Mouse (Mus musculus) liver, embryonic 12.5 days (tissue): ENCODE results near the gene Qk. TPM values are rescaled to one million over a fixed set of nuclear protein-coding genes. Genes with fewer than 3 reads are reported as not detected.

Source experiments
- ATAC-seq: fragments of 200-750 bp; cut with Nextera tagmentation; 2 replicates; pipeline ENCODE4 v1.8.0; 2017; ENCODE audit warnings: moderate number of reproducible peaks, mild to moderate bottlenecking, moderate library complexity
- H3K27ac ChIP-seq: fragments of 300-500 bp; sonication (generic); 2 replicates; pipeline ENCODE4 v1.5.1; 2016; ENCODE audit warnings: mild to moderate bottlenecking
- H3K27me3 ChIP-seq: fragments of 300-500 bp; sonication (generic); replicated peaks from 2 replicates; pipeline ENCODE4 v1.6.1; 2016; ENCODE audit warnings: mild to moderate bottlenecking, moderate library complexity
- H3K36me3 ChIP-seq: fragments of 300-500 bp; sonication (generic); 2 replicates; pipeline ENCODE4 v1.6.1; 2016; ENCODE audit warnings: mild to moderate bottlenecking, moderate library complexity
- H3K4me1 ChIP-seq: fragments of 300-500 bp; sonication (generic); 2 replicates; pipeline ENCODE4 v1.6.1; 2016
- H3K4me2 ChIP-seq: fragments of 300-500 bp; sonication (generic); 2 replicates; pipeline ENCODE4 v1.6.1; 2016; ENCODE audit warnings: mild to moderate bottlenecking, moderate library complexity
- H3K4me3 ChIP-seq: fragments of 300-500 bp; sonication (generic); 2 replicates; pipeline ENCODE4 v1.5.1; 2016; ENCODE audit warnings: mild to moderate bottlenecking, moderate library complexity
- H3K9ac ChIP-seq: fragments of 300-500 bp; sonication (generic); 2 replicates; pipeline ENCODE4 v1.6.1; 2016; ENCODE audit warnings: mild to moderate bottlenecking, moderate library complexity
- H3K9me3 ChIP-seq: fragments of 300-500 bp; sonication (generic); replicated peaks from 2 replicates; pipeline ENCODE4 v1.6.1; 2016; ENCODE audit warnings: mild to moderate bottlenecking, moderate library complexity
- WGBS: fragments of 180-500 bp; shearing (Covaris S2); methylation state at CpG from one replicate; pipeline ENCODE4 v1.1.7; 2016; ENCODE audit not compliant: insufficient replicate concordance; 5-methylcytosine and 5-hydroxymethylcytosine counted together
- polyA plus RNA-seq: library from polyadenylated mRNA; unstranded; fragments of >200 nt; fragmentation: Nextera tagmentation; extraction: Ambion mirVana; gene quantifications from 2 replicates; pipeline ENCODE4 v1.2.1, GENCODE M21; 2016

Qk gene
- polyA plus RNA-seq, 1 experiment from 2014 or later, result 8.5 TPM

- Histone ChIP-seq H3K9ac (no peak overlapping the region), H3K27me3 (no peaks in the 10 kb centered on the region), H3K36me3 (no peaks in the 10 kb centered on the region), H3K4me1 (peaks cover 16% of the 10 kb centered on the region), H3K9me3 (no peaks in the 10 kb centered on the region), H3K27ac (no peak overlapping the region), H3K4me2 (no peak overlapping the region), H3K4me3 (no peak overlapping the region)
- no peak for ATAC-seq
- WGBS, result 86% methylated on average over 4 of the region's 4 CpGs
Measured at GRCm38 (mm10) chr17:10325921-10326320, 6.3 kb upstream of the Qk start.

GRCm38 (mm10) chr17:10321754-10322153, 2.1 kb upstream of the Qk start:
- H3K9me3 ChIP-seq, result no peaks in the 10 kb centered on the region
- H3K36me3 ChIP-seq, result no peaks in the 10 kb centered on the region
- peaks cover 13% of the 10 kb centered on the region for H3K4me1 ChIP-seq
- WGBS, result 69% methylated on average over 4 of the region's 4 CpGs
- H3K27me3 ChIP-seq, result no peaks in the 10 kb centered on the region
- no peak overlapping the region for H3K4me2 ChIP-seq
- no peak overlapping the region for H3K9ac ChIP-seq
- ATAC-seq, result no peak
- H3K4me3 ChIP-seq, result no peak overlapping the region
- no peak overlapping the region for H3K27ac ChIP-seq

GRCm38 (mm10) chr17:10321092-10321491, 1.4 kb upstream of the Qk start:
- ATAC-seq, result no peak
- no peak overlapping the region for H3K27ac ChIP-seq
- H3K4me1 ChIP-seq, result peaks cover 16% of the 10 kb centered on the region
- H3K9me3 ChIP-seq, result no peaks in the 10 kb centered on the region
- H3K4me3 ChIP-seq, result no peak overlapping the region
- 16% methylated on average over 1 of the region's 1 CpGs for WGBS
- no peaks in the 10 kb centered on the region for H3K36me3 ChIP-seq
- no peaks in the 10 kb centered on the region for H3K27me3 ChIP-seq
- H3K9ac ChIP-seq, result no peak overlapping the region
- H3K4me2 ChIP-seq, result peak overlapping the region; percentile 12; the same call in 1 of the 2 replicates

DNA sequence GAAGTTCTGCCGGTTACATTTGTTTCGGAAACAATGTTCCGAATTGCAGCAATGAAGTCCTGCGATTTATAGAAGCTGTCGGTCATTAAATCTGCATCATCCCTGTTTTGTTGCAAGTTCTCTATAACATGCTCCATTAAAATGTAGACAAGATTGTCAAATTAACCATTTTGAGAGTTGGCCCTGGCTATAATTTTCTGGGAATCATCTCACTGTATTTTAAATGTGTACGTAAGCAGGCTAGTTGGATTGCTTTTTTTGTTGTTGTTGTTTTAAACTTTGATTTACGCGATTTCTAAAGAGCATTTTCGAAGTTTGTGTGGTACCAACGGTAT, 769 bp upstream of the Qk start:
- no peaks in the 10 kb centered on the region for H3K36me3 ChIP-seq
- no peak overlapping the region for H3K27ac ChIP-seq
- H3K4me3 ChIP-seq, result peak overlapping the region; percentile 93
- peak overlapping the region; percentile 92 for H3K9ac ChIP-seq
- H3K4me1 ChIP-seq, result peaks cover 16% of the 10 kb centered on the region
- H3K9me3 ChIP-seq, result no peaks in the 10 kb centered on the region
- peak overlapping the region; percentile 88 for H3K4me2 ChIP-seq
- H3K27me3 ChIP-seq, result no peaks in the 10 kb centered on the region
- no peak for ATAC-seq
- WGBS, result 25% methylated on average over 10 of the region's 10 CpGs

DNA sequence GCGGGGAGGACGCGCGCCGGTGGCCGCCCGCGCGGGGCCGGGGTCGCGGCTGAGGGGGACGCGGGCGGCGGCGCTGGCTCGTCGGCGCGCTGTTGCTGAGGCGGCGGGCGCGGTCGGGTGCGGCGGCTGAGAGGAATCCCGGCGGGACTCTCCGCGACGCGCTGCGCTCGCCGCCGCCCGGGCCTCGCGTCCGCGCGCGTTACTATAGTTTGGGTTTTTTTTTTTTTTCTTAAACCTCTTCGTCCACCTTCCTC, 296 bp downstream of the Qk start:
- 0% methylated on average over 6 of the region's 46 CpGs for WGBS
- no peak for ATAC-seq
- Histone ChIP-seq H3K4me1 (peaks cover 22% of the 10 kb centered on the region), H3K9me3 (no peaks in the 10 kb centered on the region), H3K27ac (peak overlapping the region; percentile 93), H3K36me3 (no peaks in the 10 kb centered on the region), H3K4me3 (peak overlapping the region; percentile 93), H3K4me2 (peak overlapping the region; percentile 88), H3K9ac (peak overlapping the region; percentile 92), H3K27me3 (no peaks in the 10 kb centered on the region)

GRCm38 (mm10) chr17:10318561-10319430, 858 bp downstream of the Qk start:
- H3K9ac ChIP-seq, result peak overlapping the region; percentile 92
- H3K36me3 ChIP-seq, result no peaks in the 10 kb centered on the region
- H3K4me1 ChIP-seq, result peaks cover 26% of the 10 kb centered on the region
- ATAC-seq, result peak; percentile 72
- H3K9me3 ChIP-seq, result no peaks in the 10 kb centered on the region
- H3K4me3 ChIP-seq, result peak overlapping the region; percentile 93
- WGBS, result 1% methylated on average over 107 of the region's 153 CpGs
- H3K27me3 ChIP-seq, result no peaks in the 10 kb centered on the region
- H3K4me2 ChIP-seq, result peak overlapping the region; percentile 88
- peak overlapping the region; percentile 93 for H3K27ac ChIP-seq

GRCm38 (mm10) chr17:10317981-10318551, 1.6 kb downstream of the Qk start:
- Histone ChIP-seq H3K27ac (peak overlapping the region; percentile 93), H3K9me3 (no peaks in the 10 kb centered on the region), H3K4me2 (peak overlapping the region; percentile 83), H3K27me3 (no peaks in the 10 kb centered on the region), H3K36me3 (no peaks in the 10 kb centered on the region), H3K4me3 (peak overlapping the region; percentile 93), H3K4me1 (peaks cover 26% of the 10 kb centered on the region), H3K9ac (peak overlapping the region; percentile 91)
- peak; percentile 55 for ATAC-seq
- WGBS, result under 1% methylated on average over 46 of the region's 46 CpGs

GRCm38 (mm10) chr17:10317186-10317585, 2.5 kb downstream of the Qk start:
- Histone ChIP-seq H3K9ac (peak overlapping the region; percentile 91), H3K36me3 (no peaks in the 10 kb centered on the region), H3K4me3 (peak overlapping the region; percentile 93), H3K27ac (peak overlapping the region; percentile 93), H3K27me3 (no peaks in the 10 kb centered on the region), H3K4me1 (peaks cover 33% of the 10 kb centered on the region), H3K9me3 (no peaks in the 10 kb centered on the region), H3K4me2 (peak overlapping the region; percentile 83)
- ATAC-seq, result no peak
- 6% methylated on average over 4 of the region's 4 CpGs for WGBS

GRCm38 (mm10) chr17:10316446-10316845, 3.2 kb downstream of the Qk start:
- Histone ChIP-seq H3K27me3 (no peaks in the 10 kb centered on the region), H3K9ac (peak overlapping the region; percentile 27), H3K4me2 (peak overlapping the region; percentile 58), H3K4me1 (peaks cover 38% of the 10 kb centered on the region), H3K36me3 (no peaks in the 10 kb centered on the region), H3K27ac (no peak overlapping the region), H3K4me3 (peak overlapping the region; percentile 35), H3K9me3 (no peaks in the 10 kb centered on the region)
- 10% methylated on average over 1 of the region's 1 CpGs for WGBS
- no peak for ATAC-seq

- no peak overlapping the region for H3K27ac ChIP-seq
- WGBS, result 79% methylated on average over 1 of the region's 1 CpGs
- no peak for ATAC-seq
- no peak overlapping the region for H3K9ac ChIP-seq
- H3K9me3 ChIP-seq, result no peaks in the 10 kb centered on the region
- H3K4me2 ChIP-seq, result no peak overlapping the region
- no peak overlapping the region for H3K4me3 ChIP-seq
- H3K4me1 ChIP-seq, result peaks cover 42% of the 10 kb centered on the region
- H3K27me3 ChIP-seq, result no peaks in the 10 kb centered on the region
- no peaks in the 10 kb centered on the region for H3K36me3 ChIP-seq
Measured at GRCm38 (mm10) chr17:10310046-10310445, 9.6 kb downstream of the Qk start.

GRCm38 (mm10) chr17:10309135-10309623, 10.5 kb downstream of the Qk start:
- H3K4me3 ChIP-seq, result no peak overlapping the region
- H3K36me3 ChIP-seq, result no peaks in the 10 kb centered on the region
- 0 out of 2 replicates have a peak, but pooled peaks have one; percentile 32 for ATAC-seq
- H3K27me3 ChIP-seq, result no peaks in the 10 kb centered on the region
- H3K4me2 ChIP-seq, result no peak overlapping the region
- H3K27ac ChIP-seq, result no peak overlapping the region
- 56% methylated on average over 4 of the region's 4 CpGs for WGBS
- no peaks in the 10 kb centered on the region for H3K9me3 ChIP-seq
- H3K4me1 ChIP-seq, result peaks cover 39% of the 10 kb centered on the region
- H3K9ac ChIP-seq, result no peak overlapping the region

- ATAC-seq, result no peak
- no peak overlapping the region for H3K9ac ChIP-seq
- H3K36me3 ChIP-seq, result no peaks in the 10 kb centered on the region
- H3K4me1 ChIP-seq, result peaks cover 23% of the 10 kb centered on the region
- no peak overlapping the region for H3K4me2 ChIP-seq
- H3K27me3 ChIP-seq, result no peaks in the 10 kb centered on the region
- no peak overlapping the region for H3K27ac ChIP-seq
- H3K4me3 ChIP-seq, result no peak overlapping the region
- WGBS, result 70% methylated on average over 2 of the region's 2 CpGs
- no peaks in the 10 kb centered on the region for H3K9me3 ChIP-seq
Measured at GRCm38 (mm10) chr17:10306424-10306823, 13.2 kb downstream of the Qk start.
